Mouse (Mus musculus): ENCODE results near the gene Pdxk. TPM values are rescaled to one million over a fixed set of nuclear protein-coding genes. Genes with fewer than 3 reads are reported as not detected.
"Not testable (repeated sequence)": the region's sequence is repeated elsewhere in the genome, so short reads cannot be mapped to it uniquely, and the experiment has no call there.

Gene Pdxk
- polyA plus RNA-seq (2014; fragmentation: Nextera tagmentation; extraction: Ambion mirVana) = 6.2 and 6.4 TPM in 2 replicates

DNA sequence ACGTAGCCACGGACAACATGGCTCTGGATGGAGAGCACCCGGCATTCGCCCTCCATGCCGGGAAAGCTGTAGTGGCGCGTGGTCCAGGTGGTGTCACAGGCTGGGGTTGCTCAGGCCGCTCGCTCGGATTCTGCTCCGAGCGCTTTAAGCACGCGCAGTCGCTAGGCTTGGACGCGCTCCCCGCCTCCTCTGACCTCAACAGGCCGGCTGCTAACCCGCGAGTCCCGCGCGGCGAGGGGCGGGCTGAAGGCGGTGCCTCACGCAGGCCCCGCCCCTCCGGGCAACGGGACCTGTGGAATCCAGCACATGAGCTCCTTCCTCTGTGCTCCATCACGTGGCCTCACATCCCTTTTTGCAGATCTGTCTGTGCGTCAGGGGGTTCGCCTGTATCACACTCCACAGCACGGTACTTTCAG is at the start of gene Pdxk:
Pdxk (minus strand) TSS at position 184 of the 416 bp plus-strand sequence.
- H3K27me3 ChIP-seq (ENCODE audit: control insufficient read depth, insufficient read depth, low read length) = no peaks in the 10 kb centered on the region
- H3K27ac ChIP-seq (ENCODE audit: low read depth, low read length) = no peak within 1 kb of the TSS
- under 1% methylated on average over 35 of the region's 35 CpGs for WGBS
- H3K4me2 ChIP-seq = peak within 1 kb of the TSS; percentile 99
- H3K9ac ChIP-seq (ENCODE audit: low read length) = peak within 1 kb of the TSS; percentile 69
- peak; percentile 99 for DNase-seq (ENCODE audit: low spot score, missing footprints)
- peak; percentile 96 for ATAC-seq (ENCODE audit: low FRiP score)
- peak within 1 kb of the TSS; percentile 62 for H3K4me3 ChIP-seq (ENCODE audit: low read depth, low read length)
- peaks cover 6% of the 10 kb centered on the region for H3K4me1 ChIP-seq (ENCODE audit: control insufficient read depth, insufficient read depth, low read length)
- H3K9me3 ChIP-seq (ENCODE audit: control insufficient read depth, low read length) = no peaks in the 10 kb centered on the region
- H3K36me3 ChIP-seq (ENCODE audit: control insufficient read depth, insufficient read depth, low read length) = no peaks in the 10 kb centered on the region

DNA sequence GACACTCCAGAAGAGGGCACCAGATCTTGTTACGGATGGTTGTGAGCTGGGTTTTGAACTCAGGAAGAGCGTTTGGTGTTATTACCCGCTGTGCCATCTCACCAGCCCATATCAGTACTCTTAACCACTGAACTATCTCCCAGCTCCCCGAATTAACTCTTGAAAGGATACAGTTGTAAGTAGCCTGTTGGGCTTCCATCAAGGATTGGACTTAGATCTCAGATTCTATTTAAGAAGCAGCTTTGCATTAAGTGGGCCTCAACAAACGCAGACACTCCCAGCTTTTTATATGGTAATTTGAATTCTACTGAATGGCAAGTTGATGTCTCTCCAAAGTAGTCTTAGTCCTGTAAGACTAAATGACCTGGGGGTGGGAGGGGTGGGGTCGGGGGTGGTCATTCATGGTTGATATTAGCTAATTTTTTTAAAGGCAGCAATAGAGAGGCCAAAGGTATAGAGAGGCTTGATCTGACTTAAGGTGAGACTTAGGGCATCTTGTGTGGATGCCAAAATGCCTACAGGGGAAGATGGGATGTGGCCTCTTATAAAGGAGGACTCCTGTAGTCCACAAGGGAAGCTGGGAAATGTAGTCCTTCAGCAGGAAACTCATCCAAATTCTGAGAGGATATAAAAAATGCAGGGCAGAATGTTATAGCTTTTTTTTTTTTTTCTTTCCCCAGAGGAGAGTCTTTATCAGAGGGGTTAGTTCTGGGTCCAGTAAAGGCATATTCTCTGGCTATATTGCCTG is 38.4 kb upstream of the Pdxk start:
- H3K4me3 ChIP-seq (ENCODE audit: low read depth, low read length) = no peak overlapping the region
- H3K4me1 ChIP-seq (ENCODE audit: control insufficient read depth, insufficient read depth, low read length) = no peaks in the 10 kb centered on the region
- no peak overlapping the region for H3K27ac ChIP-seq (ENCODE audit: low read depth, low read length)
- no peaks in the 10 kb centered on the region for H3K36me3 ChIP-seq (ENCODE audit: control insufficient read depth, insufficient read depth, low read length)
- H3K27me3 ChIP-seq (ENCODE audit: control insufficient read depth, insufficient read depth, low read length) = no peaks in the 10 kb centered on the region
- H3K4me2 ChIP-seq = no peak overlapping the region
- ATAC-seq (ENCODE audit: low FRiP score) = no peak
- WGBS = 78% methylated on average over 6 of the region's 6 CpGs
- DNase-seq (ENCODE audit: low spot score, missing footprints) = no peak
- no peak overlapping the region for H3K9ac ChIP-seq (ENCODE audit: low read length)
- no peaks in the 10 kb centered on the region; the same call in 1 of the 2 replicates for H3K9me3 ChIP-seq (ENCODE audit: control insufficient read depth, low read length)

DNA sequence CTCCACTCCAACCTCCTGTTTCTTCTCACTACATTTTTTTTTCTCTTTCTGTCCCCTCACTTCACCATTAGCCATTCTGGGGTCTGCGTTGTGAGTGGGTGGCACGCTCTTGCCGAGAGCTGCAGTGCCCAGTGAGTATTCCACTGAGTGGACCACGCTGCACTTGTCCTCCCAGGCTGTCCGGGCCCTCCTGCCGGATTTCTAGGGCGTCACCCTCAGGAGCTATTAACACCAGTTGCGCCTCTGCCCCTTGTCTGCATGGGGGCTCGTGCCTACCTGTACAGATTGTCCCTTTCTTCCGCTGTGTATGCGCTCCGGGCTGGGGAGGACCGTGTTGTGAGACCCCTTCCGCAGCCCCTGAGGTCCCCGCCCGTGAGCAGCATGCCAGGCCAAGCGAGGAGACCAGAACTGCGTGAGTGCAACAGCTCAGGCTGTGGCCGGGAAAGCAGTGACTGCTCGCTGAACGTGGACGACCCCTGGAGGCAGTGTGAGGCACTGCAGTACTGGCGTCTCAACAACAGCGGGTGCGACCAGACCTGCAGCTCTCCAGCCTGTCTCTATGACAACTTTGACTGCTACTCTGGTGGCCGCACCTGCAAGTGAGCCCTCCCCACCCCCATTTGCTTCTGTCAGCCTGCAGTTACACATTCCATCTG is 22.8 kb upstream of the Pdxk start:
- Histone ChIP-seq H3K9me3 (ENCODE audit: control insufficient read depth, low read length) (no peaks in the 10 kb centered on the region), H3K9ac (ENCODE audit: low read length) (peak overlapping the region; percentile 51; the same call in 1 of the 2 replicates), H3K4me1 (ENCODE audit: control insufficient read depth, insufficient read depth, low read length) (no peaks in the 10 kb centered on the region), H3K4me3 (ENCODE audit: low read depth, low read length) (peak overlapping the region; percentile 9; the same call in 1 of the 2 replicates), H3K27me3 (ENCODE audit: control insufficient read depth, insufficient read depth, low read length) (peaks cover 5% of the 10 kb centered on the region; the same call in 1 of the 2 replicates), H3K4me2 (peak overlapping the region; percentile 42), H3K36me3 (ENCODE audit: control insufficient read depth, insufficient read depth, low read length) (no peaks in the 10 kb centered on the region), H3K27ac (ENCODE audit: low read depth, low read length) (no peak overlapping the region)
- DNase-seq (ENCODE audit: low spot score, missing footprints) (peak; percentile 98), ATAC-seq (ENCODE audit: low FRiP score) (peak; percentile 84)
- WGBS = 7% methylated on average over 26 of the region's 26 CpGs

DNA sequence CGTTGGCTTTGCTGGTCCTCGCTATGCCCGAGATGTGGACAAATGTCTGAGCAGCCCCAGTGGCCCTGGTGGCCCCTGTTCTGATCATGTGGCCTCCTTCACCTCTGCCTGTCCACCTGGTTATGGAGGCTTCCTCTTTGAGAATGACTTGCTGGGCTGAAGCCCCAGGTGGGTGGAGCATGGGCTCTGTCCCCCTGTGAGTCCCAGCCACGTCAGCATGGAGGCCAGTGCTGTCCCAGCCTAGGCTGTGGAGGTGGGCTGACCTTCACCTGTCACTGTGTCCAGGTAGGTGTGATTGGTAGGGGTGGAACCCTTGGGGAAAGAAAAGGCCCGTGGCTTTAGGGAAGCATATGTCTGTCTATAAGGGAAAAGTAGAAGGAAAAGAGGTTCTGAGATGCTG is 22.1 kb upstream of the Pdxk start:
- no peak overlapping the region for H3K4me2 ChIP-seq
- peaks cover 7% of the 10 kb centered on the region; the same call in 1 of the 2 replicates for H3K27me3 ChIP-seq (ENCODE audit: control insufficient read depth, insufficient read depth, low read length)
- H3K36me3 ChIP-seq (ENCODE audit: control insufficient read depth, insufficient read depth, low read length) = no peaks in the 10 kb centered on the region
- H3K9ac ChIP-seq (ENCODE audit: low read length) = no peak overlapping the region
- DNase-seq (ENCODE audit: low spot score, missing footprints) = no peak
- H3K9me3 ChIP-seq (ENCODE audit: control insufficient read depth, low read length) = no peaks in the 10 kb centered on the region
- no peaks in the 10 kb centered on the region for H3K4me1 ChIP-seq (ENCODE audit: control insufficient read depth, insufficient read depth, low read length)
- 69% methylated on average over 5 of the region's 5 CpGs for WGBS
- no peak overlapping the region for H3K27ac ChIP-seq (ENCODE audit: low read depth, low read length)
- ATAC-seq (ENCODE audit: low FRiP score) = no peak
- no peak overlapping the region for H3K4me3 ChIP-seq (ENCODE audit: low read depth, low read length)

DNA sequence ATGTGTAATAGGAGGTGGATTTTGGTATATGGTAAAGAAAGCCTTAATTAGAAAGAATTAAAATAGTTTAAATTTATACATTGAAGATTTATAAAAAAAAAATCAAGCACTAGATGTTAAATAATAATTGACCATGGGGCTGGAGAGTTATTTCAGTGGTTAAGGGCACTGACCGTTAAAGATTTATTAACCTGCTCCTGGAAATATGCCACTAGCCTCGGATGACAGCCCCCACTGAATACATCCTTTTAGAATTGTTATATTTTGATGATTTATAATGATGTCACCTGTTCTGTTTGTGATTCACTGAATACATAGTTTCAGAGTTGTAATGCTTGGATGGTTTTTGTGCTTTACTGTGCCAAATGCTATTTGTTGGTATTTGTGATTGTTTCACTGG is 20.6 kb upstream of the Pdxk start:
- DNase-seq (ENCODE audit: low spot score, missing footprints); H3K27ac ChIP-seq (ENCODE audit: low read depth, low read length); H3K9me3 ChIP-seq (ENCODE audit: control insufficient read depth, low read length); H3K36me3 ChIP-seq (ENCODE audit: control insufficient read depth, insufficient read depth, low read length); H3K27me3 ChIP-seq (ENCODE audit: control insufficient read depth, insufficient read depth, low read length); H3K9ac ChIP-seq (ENCODE audit: low read length); H3K4me1 ChIP-seq (ENCODE audit: control insufficient read depth, insufficient read depth, low read length); H3K4me2 ChIP-seq; H3K4me3 ChIP-seq (ENCODE audit: low read depth, low read length); ATAC-seq (ENCODE audit: low FRiP score): not testable (repeated sequence)
- 81% methylated on average over 2 of the region's 2 CpGs for WGBS

DNA sequence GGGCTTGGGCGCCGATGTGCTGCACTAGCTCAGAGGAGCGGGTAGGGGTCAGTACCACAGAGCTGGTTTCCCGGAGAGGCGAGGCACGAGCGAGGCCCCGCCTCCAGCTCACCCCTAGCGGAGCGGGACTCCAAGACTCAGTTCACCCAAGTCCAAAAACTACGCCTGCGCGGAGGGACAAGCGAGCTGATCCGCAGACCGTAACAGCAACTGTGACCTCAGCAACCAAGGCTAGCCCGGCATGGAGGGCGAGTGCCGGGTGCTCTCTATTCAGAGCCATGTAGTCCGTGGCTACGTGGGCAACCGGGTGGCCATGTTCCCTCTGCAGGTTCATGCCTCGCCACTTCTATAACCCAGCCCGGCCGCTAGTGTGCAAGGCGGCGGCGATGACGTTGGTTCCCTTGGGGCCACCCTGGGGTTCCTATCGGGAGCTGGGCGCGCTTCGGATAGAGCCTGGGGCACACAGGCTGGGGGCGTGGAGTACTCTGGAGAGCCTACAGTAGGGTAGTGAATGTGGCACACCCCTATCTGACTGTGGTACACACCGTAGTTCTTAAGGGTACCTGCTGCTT is 17.2 kb upstream of the Pdxk start:
- no peaks in the 10 kb centered on the region for H3K36me3 ChIP-seq (ENCODE audit: control insufficient read depth, insufficient read depth, low read length)
- peak; percentile 97 for ATAC-seq (ENCODE audit: low FRiP score)
- WGBS = 1% methylated on average over 35 of the region's 35 CpGs
- H3K9ac ChIP-seq (ENCODE audit: low read length) = peak overlapping the region; percentile 57; the same call in 1 of the 2 replicates
- peaks cover 7% of the 10 kb centered on the region; the same call in 1 of the 2 replicates for H3K27me3 ChIP-seq (ENCODE audit: control insufficient read depth, insufficient read depth, low read length)
- H3K27ac ChIP-seq (ENCODE audit: low read depth, low read length) = no peak overlapping the region
- peak overlapping the region; percentile 81 for H3K4me2 ChIP-seq
- H3K9me3 ChIP-seq (ENCODE audit: control insufficient read depth, low read length) = no peaks in the 10 kb centered on the region
- 0 out of 2 replicates have a peak, but pooled peaks cover 4% of the 10 kb centered on the region for H3K4me1 ChIP-seq (ENCODE audit: control insufficient read depth, insufficient read depth, low read length)
- peak; percentile 98 for DNase-seq (ENCODE audit: low spot score, missing footprints)
- peak overlapping the region; percentile 42 for H3K4me3 ChIP-seq (ENCODE audit: low read depth, low read length)

DNA sequence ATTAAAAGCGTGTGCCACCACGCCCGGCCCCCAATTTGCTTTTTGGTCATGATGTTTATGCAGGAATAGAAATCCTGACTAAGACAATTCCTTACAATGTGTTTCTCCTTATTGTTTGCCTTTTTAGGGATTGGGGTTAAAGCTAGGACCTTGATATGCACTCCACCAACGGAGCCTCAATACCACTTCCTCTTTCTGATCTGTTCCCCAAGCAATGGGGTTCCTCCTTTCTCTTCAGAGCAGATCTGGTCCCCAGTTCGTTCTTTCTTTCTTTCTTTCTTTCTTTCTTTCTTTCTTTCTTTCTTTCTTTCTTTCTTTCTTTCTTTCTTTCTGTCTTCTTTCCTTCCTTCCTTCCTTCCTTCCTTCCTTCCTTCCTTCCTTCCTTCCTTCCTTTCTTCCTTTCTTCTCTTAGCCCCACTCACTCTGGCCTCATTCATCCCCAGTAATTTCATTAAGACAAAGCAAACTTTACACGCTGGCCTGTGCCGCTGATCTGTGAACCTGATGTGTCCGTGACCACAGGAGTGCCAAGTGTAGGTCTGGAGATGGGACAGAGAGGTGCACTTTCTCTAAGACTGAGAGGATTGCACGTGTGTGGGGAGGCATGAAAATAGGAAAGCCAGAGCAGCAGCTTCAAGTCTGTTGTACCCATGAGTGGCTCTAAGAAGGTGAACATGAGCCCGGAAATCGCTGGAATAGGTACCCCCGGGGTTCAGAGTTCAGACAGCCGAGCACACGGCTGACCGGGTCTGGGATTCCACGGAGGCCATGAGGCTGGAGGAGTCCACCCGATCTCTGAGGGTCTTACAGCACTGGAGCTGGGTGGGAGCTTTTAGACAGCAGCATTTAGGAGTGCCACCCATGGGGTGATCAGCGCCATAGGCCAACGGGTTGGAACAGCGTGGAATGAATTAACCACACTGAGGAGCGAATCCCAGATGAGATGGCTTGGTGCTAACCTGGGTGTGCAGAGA is 16.5 kb upstream of the Pdxk start:
- Histone ChIP-seq H3K9me3 (ENCODE audit: control insufficient read depth, low read length) (no peaks in the 10 kb centered on the region), H3K4me2 (peak overlapping the region; percentile 81), H3K36me3 (ENCODE audit: control insufficient read depth, insufficient read depth, low read length) (no peaks in the 10 kb centered on the region), H3K27ac (ENCODE audit: low read depth, low read length) (no peak overlapping the region), H3K9ac (ENCODE audit: low read length) (peak overlapping the region; percentile 57; the same call in 1 of the 2 replicates), H3K4me3 (ENCODE audit: low read depth, low read length) (peak overlapping the region; percentile 42), H3K4me1 (ENCODE audit: control insufficient read depth, insufficient read depth, low read length) (0 out of 2 replicates have a peak, but pooled peaks cover 4% of the 10 kb centered on the region), H3K27me3 (ENCODE audit: control insufficient read depth, insufficient read depth, low read length) (peaks cover 7% of the 10 kb centered on the region; the same call in 1 of the 2 replicates)
- WGBS = 37% methylated on average over 21 of the region's 21 CpGs
- ATAC-seq (ENCODE audit: low FRiP score) = peak; percentile 3; the same call in 1 of the 2 replicates
- no peak for DNase-seq (ENCODE audit: low spot score, missing footprints)

DNA sequence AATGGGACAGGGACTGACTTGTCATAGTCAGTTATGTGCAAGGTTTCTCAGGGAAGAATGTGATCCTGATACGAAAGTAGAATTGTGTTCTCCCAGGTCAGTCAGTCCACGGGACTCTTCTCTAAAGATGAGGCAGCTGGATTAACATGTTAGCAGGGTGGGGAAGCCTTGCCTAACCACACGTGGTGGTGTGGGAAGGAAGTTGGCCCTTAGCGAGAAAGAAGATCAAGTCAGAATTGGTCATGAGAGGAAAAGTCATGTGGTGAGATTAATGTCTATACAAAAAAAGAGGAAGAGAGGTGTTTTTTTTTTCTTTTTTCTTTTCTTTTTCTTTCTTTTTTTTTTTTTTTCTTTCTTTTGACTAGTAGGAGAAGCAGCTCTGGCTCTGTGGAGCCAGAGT is 12.0 kb upstream of the Pdxk start:
- DNase-seq (ENCODE audit: low spot score, missing footprints) (no peak), ATAC-seq (ENCODE audit: low FRiP score) (no peak)
- no peaks in the 10 kb centered on the region for H3K27me3 ChIP-seq (ENCODE audit: control insufficient read depth, insufficient read depth, low read length)
- H3K9me3 ChIP-seq (ENCODE audit: control insufficient read depth, low read length) = no peaks in the 10 kb centered on the region
- no peak overlapping the region for H3K4me2 ChIP-seq
- H3K9ac ChIP-seq (ENCODE audit: low read length) = no peak overlapping the region
- H3K36me3 ChIP-seq (ENCODE audit: control insufficient read depth, insufficient read depth, low read length) = no peaks in the 10 kb centered on the region
- 77% methylated on average over 4 of the region's 4 CpGs for WGBS
- no peak overlapping the region for H3K27ac ChIP-seq (ENCODE audit: low read depth, low read length)
- 0 out of 2 replicates have a peak, but pooled peaks cover 4% of the 10 kb centered on the region for H3K4me1 ChIP-seq (ENCODE audit: control insufficient read depth, insufficient read depth, low read length)
- H3K4me3 ChIP-seq (ENCODE audit: low read depth, low read length) = no peak overlapping the region
